Mouse (Mus musculus) retina, postnatal 7 days (tissue): Measurements from ENCODE around the gene Pard3.

ENCODE experiments used
- DNase-seq: peaks from one replicate; pipeline ENCODE4 v3.0.0-alpha.2; 2012; ENCODE audit warnings: low read depth, low spot score

Gene Pard3

DNA sequence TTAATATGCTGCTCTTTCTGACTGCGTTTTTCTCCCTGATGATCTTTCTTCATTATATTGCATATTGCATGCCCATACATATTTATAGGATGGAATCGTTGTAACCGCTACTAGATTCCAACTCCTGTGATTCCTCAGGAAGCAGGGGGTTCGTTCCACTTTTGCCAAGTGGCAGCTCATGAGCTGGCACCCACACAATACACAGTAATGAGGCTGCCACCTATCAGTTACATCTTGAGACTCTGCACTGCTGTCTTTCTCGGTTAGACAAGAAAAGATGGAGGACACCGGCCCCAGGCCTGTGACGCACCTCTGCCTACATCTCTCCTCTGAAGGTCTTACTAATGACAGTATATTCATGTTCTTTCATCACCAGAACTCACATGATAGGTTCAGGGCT, 364.3 kb downstream of the Pard3 start:
- no peak for DNase-seq

DNA sequence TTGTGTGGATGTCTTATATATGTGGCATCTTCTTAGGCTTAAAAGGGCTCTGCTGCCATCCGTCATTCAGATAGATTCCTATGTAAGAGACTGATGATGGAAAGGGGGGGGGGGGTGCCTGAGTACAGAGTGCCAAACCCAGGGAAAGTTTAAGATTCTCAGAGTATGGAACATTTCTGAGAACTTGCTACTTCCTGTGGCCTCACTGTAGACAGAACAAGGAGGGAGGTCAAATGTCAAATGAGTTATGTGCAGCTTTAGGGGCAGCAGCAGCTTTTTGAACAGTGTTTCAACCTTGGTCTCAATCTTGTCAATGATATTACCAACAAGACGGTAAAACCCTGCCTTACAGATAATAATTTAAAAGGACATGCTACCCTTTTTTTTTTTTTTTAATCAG, 367.5 kb downstream of the Pard3 start:
- DNase-seq = no peak

DNA sequence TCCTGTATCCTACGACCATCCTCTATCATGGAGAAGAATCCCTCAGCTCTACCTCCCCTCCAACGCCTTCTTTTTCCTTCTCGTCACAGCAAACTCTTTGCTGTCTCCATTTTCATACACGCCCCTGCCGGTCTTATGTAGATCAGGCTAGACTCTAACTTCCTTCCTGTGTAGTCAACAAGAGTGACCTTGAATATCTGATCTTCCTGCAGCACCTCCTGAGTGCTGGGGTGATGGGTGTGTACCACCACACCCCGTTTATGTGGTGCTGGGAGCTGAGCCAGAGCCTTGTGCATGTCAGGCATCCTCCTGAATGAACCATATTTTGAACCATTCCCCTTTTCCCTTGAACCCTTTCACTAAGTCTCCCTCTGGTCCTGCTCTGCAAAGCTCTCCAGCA, 372.3 kb downstream of the Pard3 start:
- no peak for DNase-seq

DNA sequence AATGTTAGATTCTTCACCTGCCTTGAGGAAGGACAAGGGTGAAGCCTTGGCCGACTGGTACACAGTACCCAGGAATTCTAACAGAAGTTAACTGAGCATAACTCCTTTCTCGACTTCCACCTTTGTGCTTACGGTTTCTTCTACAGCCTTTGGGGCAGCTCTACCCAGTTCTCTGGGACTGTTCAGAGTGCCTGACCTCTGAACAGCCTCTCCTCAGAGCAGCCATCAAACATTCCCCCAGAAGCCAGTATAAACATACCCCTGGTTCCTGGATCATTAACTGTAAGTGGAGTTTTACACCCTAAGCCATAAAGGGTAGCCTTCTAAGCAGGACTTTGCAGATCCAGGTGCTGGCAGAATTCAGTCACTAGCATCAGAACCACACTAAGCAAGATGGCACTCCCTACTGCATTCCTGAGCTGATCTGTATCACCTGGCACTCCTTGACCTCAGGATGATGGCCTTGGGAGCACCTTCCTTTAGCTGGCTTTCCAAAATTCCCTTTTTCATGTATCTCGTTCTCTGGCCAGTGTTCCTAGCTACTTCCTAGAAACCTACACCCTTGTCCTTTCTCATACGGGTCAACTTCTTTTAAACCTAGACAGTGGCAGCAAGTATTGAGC, 374.0 kb downstream of the Pard3 start:
- no peak for DNase-seq

DNA sequence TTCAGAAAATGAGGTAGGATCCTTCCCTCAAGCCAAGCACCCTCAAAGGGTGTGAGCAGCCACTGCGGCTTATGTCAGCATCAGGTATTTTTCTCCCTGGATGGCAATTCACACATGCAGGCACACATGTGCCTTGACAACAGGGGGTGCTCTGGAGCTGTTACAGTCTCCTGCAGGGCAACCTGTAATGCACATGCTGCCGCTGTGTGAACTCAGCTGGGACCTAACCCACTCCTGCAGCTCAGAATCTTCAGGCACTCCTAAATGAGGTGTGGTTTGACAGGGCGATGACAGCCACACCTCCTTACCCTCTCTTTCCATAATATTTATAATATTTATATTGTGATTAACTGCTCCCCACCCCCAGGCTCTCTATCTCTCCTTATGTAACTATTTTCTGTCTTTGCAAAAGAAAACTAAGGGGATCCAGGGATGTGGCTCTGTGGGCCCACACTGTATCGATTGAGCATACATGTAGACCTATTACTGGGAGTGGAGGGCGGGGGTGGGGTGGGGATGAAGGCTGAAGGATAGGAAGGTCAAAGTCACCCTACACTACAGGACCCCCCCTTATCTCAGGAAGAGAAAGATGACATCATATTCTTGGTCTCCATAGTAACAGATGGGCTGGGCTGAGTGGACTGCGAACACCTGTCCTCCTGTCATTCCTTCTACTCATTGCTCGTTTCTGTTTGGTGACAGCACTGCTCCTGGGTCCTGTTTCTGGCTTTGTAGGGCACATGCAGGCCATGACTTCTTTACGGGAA, 375.1 kb downstream of the Pard3 start:
- peak; percentile 67 for DNase-seq

DNA sequence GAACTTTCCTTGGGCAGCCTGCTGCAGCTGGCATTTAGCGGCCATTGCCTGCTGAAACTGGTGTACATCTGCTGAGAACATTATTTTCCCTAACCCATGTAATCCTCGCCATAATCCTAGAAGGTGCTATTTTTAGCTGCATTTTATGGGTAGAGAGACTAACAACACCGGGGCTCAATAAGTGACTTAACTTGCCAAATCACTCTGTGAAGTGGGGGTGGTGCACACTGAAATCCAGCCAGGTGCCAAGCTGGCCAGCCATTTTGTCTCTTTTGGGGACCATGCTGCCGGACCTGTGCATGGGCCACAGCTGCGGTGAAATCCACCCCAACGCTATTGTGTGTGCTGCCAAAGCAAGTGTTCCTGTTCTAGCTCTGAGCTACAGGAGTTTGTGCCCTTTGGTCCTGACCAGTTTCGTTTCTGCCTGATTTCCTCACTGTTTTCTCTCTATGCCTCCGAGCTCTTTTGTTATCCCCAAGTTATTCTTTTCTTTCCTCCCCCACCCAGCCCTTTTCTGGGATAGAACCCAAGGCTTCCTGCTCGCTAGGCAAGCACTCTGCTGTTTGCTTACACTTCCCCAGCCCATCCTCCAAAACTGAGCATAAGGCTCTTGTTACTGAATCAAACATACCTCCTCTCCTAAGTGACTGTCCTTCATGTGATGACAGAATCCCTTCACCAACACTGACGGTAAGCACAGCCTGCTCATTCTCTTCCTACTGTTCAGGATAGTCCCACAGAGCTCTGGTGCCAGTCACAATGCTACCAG, 375.9 kb downstream of the Pard3 start:
- DNase-seq = peak; percentile 56

DNA sequence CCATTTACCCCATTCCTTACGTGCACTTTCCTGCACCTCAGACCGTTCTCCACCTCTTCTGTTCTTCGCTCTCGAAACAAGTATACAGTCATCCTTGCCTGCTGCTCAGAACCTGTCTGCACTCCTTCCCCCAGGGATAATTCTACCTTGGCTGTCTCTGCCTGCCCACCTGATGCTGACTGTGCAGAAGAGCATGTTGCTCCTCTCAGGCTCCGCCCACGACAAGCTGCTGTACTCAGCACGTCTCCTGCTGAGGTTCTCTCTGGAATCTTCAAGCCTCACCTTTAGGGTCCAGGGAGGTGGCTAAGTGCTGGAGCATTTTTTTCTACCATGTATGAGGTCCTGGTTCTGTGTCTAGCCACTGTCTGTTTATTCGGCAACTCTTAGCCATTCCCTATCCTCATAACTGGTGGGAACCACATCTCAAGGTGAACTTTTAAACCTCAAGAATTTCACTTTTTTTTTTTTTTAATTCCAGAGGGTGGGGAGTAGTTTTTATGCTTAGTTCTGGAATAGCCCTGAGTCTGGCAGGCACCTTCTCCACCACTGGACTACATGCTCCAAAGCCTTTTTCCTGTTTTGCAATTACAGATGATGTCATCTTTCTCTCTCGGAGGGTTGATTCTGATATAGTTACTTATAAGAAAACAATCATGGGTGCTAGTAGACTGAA, 376.6 kb downstream of the Pard3 start:
- DNase-seq = peak; percentile 19

DNA sequence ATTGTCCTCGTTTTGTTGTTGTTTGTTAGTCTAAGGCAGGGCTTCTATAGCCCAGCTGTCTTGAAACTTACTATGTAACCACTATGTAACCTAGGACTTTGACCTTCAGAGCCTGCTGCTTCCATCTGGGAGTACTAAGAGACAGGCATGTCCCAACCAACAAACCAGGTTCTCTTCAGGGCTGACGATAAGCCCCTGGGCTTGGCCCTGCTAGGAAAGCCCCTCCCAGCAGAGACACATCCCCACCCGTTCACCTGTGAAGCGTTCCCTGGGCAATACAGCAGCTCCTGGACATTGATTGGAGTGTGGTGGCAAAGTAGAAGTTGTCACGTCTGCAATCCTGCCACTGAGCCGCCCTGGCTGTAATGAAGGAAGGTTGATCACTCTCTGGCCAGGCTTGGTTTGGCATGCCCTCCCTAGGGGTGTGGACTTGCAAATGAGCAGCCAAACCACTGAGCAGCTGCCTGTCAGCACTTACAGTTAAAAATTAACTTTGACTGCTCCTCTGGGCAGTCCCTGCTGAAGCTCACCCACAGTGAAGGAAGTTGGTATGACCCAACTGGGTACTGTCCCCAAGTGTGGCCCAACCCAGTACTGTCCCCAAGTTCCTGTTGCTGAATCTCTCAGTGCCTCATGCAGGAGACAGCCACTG, 377.3 kb downstream of the Pard3 start:
- no peak for DNase-seq

DNA sequence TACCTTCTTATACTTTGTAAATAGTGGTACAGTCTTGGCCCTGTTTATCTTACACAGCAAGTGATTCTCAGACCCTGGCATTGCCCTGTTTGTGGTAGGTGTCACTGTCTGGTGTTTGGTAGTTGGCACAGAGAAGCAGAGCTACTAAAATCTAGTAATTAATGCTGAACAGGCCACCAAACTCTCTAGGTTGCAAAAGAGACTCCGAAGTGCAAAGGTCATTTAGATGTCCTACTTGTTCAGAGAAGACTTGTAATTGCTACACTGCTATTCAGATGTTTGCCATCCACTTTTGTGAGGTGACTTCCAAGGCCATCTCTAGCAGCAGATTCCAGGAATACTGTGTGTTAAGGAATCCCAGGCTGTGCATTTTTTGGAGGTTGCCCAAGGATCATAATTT, 383.7 kb downstream of the Pard3 start:
- no peak for DNase-seq

DNA sequence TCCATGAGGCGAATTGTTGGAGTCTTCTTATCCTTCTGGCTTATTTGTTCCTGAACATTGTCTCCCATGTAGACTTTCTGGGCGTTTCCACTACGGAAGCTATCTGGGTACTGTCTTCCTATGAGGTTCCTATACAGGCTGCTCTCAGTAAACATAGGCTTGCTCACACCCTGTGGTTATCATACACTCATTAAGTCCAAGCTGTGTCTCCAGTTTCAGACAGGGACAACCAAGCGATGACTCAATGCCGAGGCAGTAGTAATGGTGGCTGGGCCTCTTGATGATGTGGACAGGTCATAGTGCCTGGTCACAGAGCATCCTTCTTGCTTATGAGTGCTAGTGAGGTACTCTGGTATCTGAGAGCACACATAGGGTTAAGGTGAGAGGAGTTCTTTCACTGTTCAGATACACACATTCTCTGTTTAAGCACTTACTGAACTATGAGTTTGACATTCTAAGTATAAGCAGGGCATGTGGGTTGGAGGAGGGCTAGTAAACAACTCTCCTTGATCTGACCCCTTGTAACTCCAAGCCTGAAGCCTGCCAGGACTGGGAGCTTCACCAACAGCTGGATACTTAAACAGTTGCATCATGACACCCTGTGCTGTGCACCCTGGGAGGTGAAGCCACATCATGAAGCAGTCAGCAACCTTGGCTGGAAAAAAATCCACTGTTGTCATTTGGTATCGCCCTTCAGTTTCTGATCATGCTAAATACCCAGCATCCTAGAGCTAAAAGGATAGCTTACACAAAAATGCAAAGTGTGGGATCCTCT, 385.6 kb downstream of the Pard3 start:
- no peak for DNase-seq

DNA sequence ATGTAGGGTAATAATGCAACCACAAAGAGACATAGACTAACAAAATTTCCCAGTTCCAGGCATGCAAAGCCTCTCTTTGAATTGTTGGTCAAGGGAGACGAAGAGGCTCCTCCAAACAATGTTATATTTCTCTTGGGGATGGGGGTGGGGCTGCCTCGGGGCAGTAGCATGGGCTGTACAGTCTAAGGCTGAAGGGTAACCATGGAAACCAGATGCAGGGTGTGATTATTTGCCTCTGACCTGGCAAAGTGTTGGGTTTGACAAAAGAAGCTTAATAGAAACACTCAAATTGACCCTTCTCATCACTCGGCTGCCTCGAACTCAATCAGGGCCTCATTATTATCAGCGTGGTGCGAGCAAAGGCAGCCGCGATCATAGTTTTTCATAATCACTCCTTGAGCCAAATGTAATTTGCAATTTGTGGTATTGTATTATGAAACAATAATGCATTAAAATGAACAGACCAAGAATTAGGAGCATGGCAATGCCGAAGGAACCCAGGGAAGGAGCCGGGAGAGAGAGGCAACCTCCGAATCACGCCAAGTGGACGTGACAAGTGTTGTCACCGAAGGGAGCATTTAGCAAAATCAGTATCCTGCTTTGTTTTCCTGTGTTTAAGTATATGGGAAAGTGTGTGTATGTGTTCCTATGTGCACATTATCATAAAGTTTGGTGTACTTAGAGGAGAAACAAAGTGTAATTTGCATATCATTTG, 387.4 kb downstream of the Pard3 start:
- DNase-seq = no peak

DNA sequence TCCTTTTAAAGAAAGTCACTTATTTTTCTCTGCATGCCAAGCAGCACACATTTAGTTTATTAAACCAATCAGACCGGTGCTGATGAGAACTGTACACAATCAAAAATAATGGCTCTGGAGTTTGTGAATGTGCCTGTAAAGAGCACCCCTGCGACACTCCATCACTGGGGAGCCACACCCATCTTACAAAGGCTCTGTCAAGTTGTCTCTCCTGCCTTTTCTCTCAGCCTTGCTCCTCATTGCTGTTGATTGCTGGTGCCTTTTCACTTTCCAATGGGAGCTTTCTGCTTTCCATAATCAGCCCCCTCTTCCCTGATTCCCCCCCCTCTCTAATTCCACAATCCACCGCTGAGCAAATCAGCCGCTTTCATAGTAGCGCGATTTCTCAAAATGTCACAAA, 388.7 kb downstream of the Pard3 start:
- DNase-seq = no peak

DNA sequence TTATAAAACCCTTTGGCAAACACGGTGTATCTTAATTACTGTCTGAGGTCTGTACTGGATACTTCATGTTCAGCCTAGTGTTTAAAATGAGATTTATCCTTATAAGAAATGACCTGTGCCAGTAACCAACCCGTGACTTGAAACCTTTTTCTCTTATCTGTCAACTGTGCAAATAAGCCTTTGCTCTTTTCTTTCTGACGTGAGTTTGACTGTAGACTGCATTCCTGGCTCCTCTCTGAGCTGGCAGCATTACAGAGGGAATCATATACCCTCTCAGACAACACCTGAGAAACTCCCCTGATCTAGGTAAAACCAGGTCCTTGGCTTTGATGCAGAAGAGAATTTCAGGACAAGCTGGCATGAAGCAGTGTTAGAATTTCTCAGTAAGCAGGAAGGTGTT, 394.2 kb downstream of the Pard3 start:
- no peak for DNase-seq

DNA sequence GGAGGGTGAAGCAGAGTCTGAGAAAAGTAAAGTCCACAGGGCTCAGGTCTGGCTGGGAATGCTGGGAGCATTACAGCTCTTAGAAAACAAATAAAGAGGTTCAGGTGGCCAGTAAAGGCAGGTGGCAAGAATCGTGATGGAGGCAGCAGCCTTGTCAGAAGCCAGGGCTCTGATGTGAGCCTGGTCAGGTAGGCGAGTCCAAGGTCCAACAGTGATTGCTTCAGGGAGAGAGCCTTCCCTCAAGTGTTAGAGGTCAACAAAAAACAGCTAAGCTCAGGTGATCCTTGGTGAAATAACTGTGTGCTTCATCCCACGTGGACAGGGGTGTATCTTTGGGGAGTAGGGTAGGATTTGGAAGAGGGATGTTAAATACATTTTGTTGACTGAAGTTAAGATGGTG, 397.5 kb downstream of the Pard3 start:
- DNase-seq = no peak

DNA sequence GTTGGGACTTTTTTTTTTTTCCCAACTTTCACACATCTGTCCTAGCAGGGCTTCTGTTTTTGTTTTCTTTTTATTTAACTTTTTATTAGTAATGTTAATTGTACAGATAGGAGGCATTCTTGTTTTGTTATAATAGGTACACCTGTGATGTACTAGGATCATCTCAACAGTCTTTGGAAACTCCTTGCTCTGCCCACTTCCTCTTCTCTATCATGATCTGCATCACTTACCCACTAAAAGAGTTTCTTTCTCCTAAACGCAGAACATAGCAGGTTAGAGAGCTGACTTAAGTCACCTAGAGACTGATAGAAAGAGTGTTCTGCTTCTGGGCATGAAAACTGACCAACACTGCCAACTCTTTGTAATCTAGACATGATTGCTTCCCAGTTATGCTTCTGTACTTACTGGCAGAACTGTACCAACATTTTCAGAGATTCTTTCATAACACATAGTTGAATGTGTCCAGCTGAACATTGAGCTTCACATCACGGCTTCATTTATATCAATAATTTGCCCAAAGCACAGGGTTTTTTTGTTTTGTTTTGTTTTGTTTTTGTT, 398.8 kb downstream of the Pard3 start:
- DNase-seq = no peak

DNA sequence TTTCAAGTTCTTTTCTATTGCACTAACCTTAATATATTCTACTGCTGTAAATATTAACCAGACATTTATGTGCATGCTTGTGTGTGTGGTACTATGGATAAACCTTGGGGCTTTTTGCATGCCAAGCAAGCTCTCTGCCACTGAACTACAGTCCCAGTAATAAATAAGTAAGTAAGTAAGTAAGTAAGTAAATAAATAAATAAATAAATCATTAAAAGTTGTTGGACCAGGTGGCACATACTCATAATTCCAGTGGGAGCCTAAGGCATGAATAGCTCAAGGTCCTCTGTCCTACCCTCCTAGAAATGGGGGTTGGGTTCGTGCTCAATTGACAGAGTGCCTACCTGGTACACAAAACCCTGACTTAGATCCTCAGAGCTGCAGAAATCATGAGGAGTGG, 400.6 kb downstream of the Pard3 start:
- DNase-seq = no peak

DNA sequence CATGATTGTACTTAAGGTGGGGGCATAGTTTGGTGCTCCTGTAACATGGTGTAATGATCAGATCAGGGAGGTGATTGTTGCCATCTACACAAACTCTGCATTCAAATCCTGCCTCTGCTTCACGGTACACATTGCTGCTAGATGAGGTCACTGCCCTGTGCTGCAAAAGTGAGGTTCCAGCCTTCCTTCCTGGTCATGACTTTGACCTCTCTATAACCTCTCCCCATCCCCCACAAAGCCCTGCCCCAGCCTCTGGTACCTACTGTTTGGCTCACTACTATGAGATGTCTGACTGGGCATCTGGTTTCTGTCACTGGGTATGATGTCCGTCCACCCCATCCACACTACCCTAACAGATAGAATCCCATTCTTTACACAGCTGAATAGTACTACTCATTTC, 408.5 kb downstream of the Pard3 start:
- no peak for DNase-seq

DNA sequence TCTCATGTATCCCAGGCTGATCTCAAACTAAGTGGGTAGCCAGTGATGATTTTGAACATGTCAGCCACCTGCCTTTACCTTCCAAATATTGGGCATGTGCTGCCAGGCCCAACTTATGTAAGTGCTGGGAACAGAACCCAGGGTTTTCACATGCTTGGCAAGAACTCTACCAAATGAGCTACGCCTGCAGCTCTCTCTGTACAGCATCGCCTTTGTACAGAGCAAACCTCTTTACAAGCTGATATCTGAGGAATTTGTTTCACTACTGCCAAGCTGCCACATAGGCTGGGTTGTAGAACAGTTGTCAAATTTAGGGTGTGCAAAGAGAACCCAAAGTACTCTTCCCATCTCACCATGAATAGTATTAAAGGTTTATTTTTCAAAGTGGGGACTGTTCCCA, 416.3 kb downstream of the Pard3 start:
- no peak for DNase-seq

DNA sequence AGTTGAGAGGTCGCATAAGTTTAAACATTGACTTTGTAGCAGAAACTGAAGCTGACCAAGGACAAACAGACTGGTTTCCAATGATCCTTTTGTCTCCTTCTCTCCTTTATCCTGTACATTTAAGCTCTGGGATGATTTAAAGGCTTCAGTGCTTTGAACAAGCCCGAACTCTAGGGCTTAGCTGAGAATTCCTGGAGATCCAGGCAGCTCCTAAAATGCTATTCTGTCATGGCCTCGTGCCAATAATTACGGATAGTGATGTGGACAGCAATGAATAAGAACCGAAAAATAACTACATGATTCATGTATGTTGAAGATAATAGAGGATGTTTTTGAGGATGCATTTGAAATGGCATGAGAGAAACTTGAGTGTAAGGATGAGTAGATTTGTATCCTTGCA, 421.9 kb downstream of the Pard3 start:
- no peak for DNase-seq

DNA sequence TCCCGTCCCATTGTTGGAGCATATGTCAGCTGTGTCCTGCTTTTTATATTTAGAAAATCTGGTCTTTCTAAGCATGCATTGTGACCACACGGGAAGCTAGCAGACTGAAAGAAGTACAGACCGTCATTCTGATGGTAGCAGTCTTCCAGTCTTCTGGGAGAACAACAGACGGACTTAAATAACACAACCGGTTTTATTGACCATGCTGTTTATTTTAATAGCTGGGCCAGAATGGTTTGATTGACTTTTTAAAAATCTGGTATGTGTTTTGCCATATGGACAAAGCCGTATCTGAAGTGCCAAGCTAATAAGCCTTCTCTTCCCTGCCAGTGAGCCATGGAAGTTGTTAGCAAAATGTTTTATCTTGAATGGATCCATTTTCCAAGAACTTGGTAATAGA, 428.3 kb downstream of the Pard3 start:
- no peak for DNase-seq
